Mouse (Mus musculus) liver, adult 2 months (tissue): ENCODE data around the gene Tnik. TPM values are rescaled to one million over a fixed set of nuclear protein-coding genes. Genes with fewer than 3 reads are reported as not detected.

Experiments used
- DNase-seq: peaks from one replicate; pipeline ENCODE4 v3.0.0-alpha.2; 2011; ENCODE audit warnings: low read depth, low spot score; ENCODE audit errors: extremely low read depth
- H3K27ac ChIP-seq: fragments of 200-500 bp; replicated peaks from 2 replicates; pipeline ENCODE4 v1.5.1; 2012; ENCODE audit warnings: low read depth, mild to moderate bottlenecking, control low read depth, inconsistent platforms, low read length; ENCODE audit not compliant: insufficient read depth
- H3K27me3 ChIP-seq: fragments of 200-500 bp; 2 replicates; pipeline ENCODE4 v1.6.1; 2012; ENCODE audit warnings: mild to moderate bottlenecking, moderate library complexity, low read length, inconsistent platforms; ENCODE audit not compliant: control insufficient read depth, insufficient read depth
- H3K36me3 ChIP-seq: fragments of 200-500 bp; 2 replicates; pipeline ENCODE4 v1.6.1; 2012; ENCODE audit warnings: low read length, inconsistent platforms; ENCODE audit not compliant: control insufficient read depth, insufficient read depth
- H3K4me1 ChIP-seq: fragments of 200-500 bp; 2 replicates; pipeline ENCODE4 v1.6.1; 2011; ENCODE audit warnings: low read length; ENCODE audit not compliant: control insufficient read depth, insufficient read depth
- H3K4me3 ChIP-seq: fragments of 200-500 bp; 2 replicates; pipeline ENCODE4 v1.5.1; 2011; ENCODE audit warnings: low read depth, mild to moderate bottlenecking, control low read depth, low read length, moderate library complexity; ENCODE audit not compliant: insufficient read depth
- H3K79me2 ChIP-seq: fragments of 200-500 bp; 2 replicates; pipeline ENCODE4 v1.6.1; 2012; ENCODE audit warnings: inconsistent platforms, mild to moderate bottlenecking, low read length, moderate library complexity; ENCODE audit not compliant: control insufficient read depth, insufficient read depth
- H3K9ac ChIP-seq: fragments of 200-500 bp; 2 replicates; pipeline ENCODE4 v1.6.1; 2012; ENCODE audit warnings: low read depth, mild to moderate bottlenecking, control low read depth, inconsistent platforms, low read length
- CTCF ChIP-seq: fragments of 200-500 bp; IDR thresholded peaks from 2 replicates; pipeline ENCODE4 v1.5.1; 2011; ENCODE audit warnings: low read depth, low read length, control low read depth
- POLR2A ChIP-seq: fragments of 200-500 bp; IDR thresholded peaks from 2 replicates; pipeline ENCODE4 v1.6.1; 2011; ENCODE audit warnings: low read length, control low read depth; ENCODE audit not compliant: insufficient read depth; ENCODE audit errors: extremely low read depth
- WGBS: fragments of 180-500 bp; shearing (Covaris S2); methylation state at CpG from one replicate; pipeline ENCODE4 v1.1.7; 2018; 5-methylcytosine and 5-hydroxymethylcytosine counted together
- polyA plus RNA-seq: library from polyadenylated mRNA; depleted of rRNA; stranded (reverse); fragments of >200 nt; gene quantifications from 2 replicates; pipeline ENCODE4 v1.2.3, GENCODE M21; 2012
- total RNA-seq: library from RNA; depleted of rRNA; stranded (reverse); fragments of >200 nt; gene quantifications from 2 replicates; pipeline ENCODE4 v1.2.3, GENCODE M21; 2014

Tnik gene
- total and polyA plus RNA-seq, 2 experiments: 1.2 to 2.8 TPM

GRCm38 (mm10) chr3:28234179-28234578 is 28.8 kb upstream of the Tnik start:
- H3K79me2 ChIP-seq: no peaks in the 10 kb centered on the region
- no peaks in the 10 kb centered on the region for H3K36me3 ChIP-seq
- no peak overlapping the region for H3K9ac ChIP-seq
- H3K27me3 ChIP-seq: 0 out of 2 replicates have a peak, but pooled peaks cover 2% of the 10 kb centered on the region
- no peaks in the 10 kb centered on the region for H3K4me1 ChIP-seq
- TF ChIP-seq CTCF (no peak), POLR2A (no peak)
- whole genome bisulfite sequencing: 81% methylated on average over 7 of the region's 7 CpGs
- H3K4me3 ChIP-seq: no peak overlapping the region
- no peak overlapping the region for H3K27ac ChIP-seq
- DNase-seq: no peak

GRCm38 (mm10) chr3:28236689-28237088 is 26.3 kb upstream of the Tnik start:
- no peak overlapping the region for H3K4me3 ChIP-seq
- H3K27me3 ChIP-seq: 0 out of 2 replicates have a peak, but pooled peaks cover 2% of the 10 kb centered on the region
- 93% methylated on average over 4 of the region's 4 CpGs for WGBS
- H3K79me2 ChIP-seq: no peaks in the 10 kb centered on the region
- H3K27ac ChIP-seq: no peak overlapping the region
- H3K36me3 ChIP-seq: no peaks in the 10 kb centered on the region
- TF ChIP-seq POLR2A (no peak), CTCF (no peak)
- H3K9ac ChIP-seq: no peak overlapping the region
- no peak for DNase-seq
- no peaks in the 10 kb centered on the region for H3K4me1 ChIP-seq

GRCm38 (mm10) chr3:28238136-28238535 is 24.9 kb upstream of the Tnik start:
- no peak overlapping the region for H3K9ac ChIP-seq
- no peak overlapping the region for H3K27ac ChIP-seq
- no peak overlapping the region for H3K4me3 ChIP-seq
- H3K36me3 ChIP-seq: no peaks in the 10 kb centered on the region
- H3K27me3 ChIP-seq: 0 out of 2 replicates have a peak, but pooled peaks cover 2% of the 10 kb centered on the region
- no peaks in the 10 kb centered on the region for H3K79me2 ChIP-seq
- no peak for DNase-seq
- H3K4me1 ChIP-seq: no peaks in the 10 kb centered on the region
- TF ChIP-seq POLR2A (no peak), CTCF (no peak)
- WGBS: 70% methylated on average over 2 of the region's 2 CpGs

- Histone ChIP-seq H3K9ac (no peak overlapping the region), H3K36me3 (no peaks in the 10 kb centered on the region), H3K79me2 (no peaks in the 10 kb centered on the region), H3K27me3 (no peaks in the 10 kb centered on the region), H3K4me3 (no peak overlapping the region), H3K27ac (no peak overlapping the region), H3K4me1 (no peaks in the 10 kb centered on the region)
- WGBS: 90% methylated on average over 2 of the region's 2 CpGs
- no peak for TF ChIP-seq POLR2A
- no peak for TF ChIP-seq CTCF
- DNase-seq: no peak
Measured at GRCm38 (mm10) chr3:28242561-28242960, 20.5 kb upstream of the Tnik start.

GRCm38 (mm10) chr3:28244244-28244890 is 18.6 kb upstream of the Tnik start:
- Histone ChIP-seq H3K4me1 (no peaks in the 10 kb centered on the region), H3K27ac (no peak overlapping the region), H3K9ac (no peak overlapping the region), H3K36me3 (no peaks in the 10 kb centered on the region), H3K4me3 (no peak overlapping the region), H3K27me3 (no peaks in the 10 kb centered on the region), H3K79me2 (no peaks in the 10 kb centered on the region)
- 65% methylated on average over 5 of the region's 5 CpGs for WGBS
- no peak for DNase-seq
- TF ChIP-seq CTCF: no peak
- TF ChIP-seq POLR2A: no peak

- Histone ChIP-seq H3K4me3 (no peak overlapping the region), H3K36me3 (no peaks in the 10 kb centered on the region), H3K4me1 (no peaks in the 10 kb centered on the region), H3K79me2 (no peaks in the 10 kb centered on the region), H3K27ac (no peak overlapping the region), H3K9ac (no peak overlapping the region), H3K27me3 (no peaks in the 10 kb centered on the region)
- TF ChIP-seq POLR2A (no peak), CTCF (no peak)
- 66% methylated on average over 3 of the region's 3 CpGs for WGBS
- DNase-seq: no peak
Measured at GRCm38 (mm10) chr3:28248255-28248957, 14.6 kb upstream of the Tnik start.
